Mouse (Mus musculus) cerebellum, adult 11-12 months (tissue): ENCODE measurements at regions not wholly inside any gene's neighbourhood (a gene's known extent, or its start where the extent isn't known, plus 50 kb on each side); places are given as distances from the start of the nearest gene placed in this dataset.

Experiments used
- DNase-seq: peaks from one replicate; pipeline ENCODE4 v3.0.0; 2022

DNA sequence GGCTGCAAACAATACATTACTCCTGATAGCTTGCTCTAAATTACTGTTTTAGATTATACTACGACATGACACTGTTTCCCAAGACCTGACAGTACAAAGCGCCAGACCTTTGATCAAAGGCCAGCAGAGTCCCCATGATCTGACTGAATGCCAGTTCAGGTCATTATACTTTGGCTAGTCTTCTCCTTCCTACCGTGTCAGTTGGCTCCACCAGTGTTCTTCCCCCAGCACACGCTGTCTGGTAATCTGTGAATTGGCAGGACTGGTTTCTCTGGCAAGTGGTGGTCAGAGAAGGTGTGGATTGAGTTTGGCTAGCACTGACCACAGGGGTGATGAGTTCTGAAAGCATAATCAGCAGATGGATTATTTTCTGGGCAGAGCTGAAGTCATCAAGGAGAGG is 93.1 kb upstream of the Barx2 start:
- peak; percentile 87 for DNase-seq

GRCm38 (mm10) chr9:32010953-32011770 is 97.9 kb upstream of the Barx2 start:
- DNase-seq: no peak

DNA sequence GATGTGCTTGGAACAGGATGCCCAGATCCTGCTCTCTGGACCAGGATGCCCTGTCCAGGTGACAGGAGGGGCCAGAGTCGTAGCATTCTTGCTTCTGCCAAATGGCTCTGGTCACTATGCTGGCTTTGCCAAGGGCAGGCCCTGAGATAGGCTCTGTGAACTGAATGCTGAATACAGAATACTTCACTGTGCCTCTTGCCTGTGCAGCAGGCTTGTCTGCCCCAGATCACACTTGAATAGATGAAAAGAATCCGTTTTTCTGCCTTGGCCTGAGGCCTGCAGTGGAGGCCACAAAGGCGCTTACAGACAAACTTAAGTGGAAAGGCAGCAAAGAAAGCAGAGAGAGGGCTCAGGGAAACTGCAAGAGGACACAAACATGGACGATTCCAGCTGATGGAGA is 99.7 kb upstream of the Arhgap32 start:
- DNase-seq: peak; percentile 30

DNA sequence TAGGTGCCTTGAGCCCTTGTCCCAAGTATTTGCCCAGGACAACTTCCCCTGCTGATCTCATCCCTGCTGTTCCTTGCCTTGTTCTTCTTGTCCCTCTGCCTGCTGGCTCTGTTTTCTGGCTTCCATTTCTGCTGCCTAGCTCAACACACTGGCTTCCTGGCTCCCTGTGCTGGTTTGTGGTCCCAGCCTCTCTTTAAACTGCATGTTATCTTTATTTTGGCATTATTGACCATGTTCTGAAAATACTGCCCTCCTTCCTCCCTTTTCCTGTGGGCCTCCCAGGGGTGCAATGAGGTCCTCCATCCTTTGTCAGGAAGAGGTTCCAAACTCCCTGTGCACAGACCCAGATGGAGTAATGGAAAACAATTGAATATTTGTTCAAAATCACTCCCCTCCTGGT is 97.9 kb upstream of the Arhgap32 start:
- no peak for DNase-seq

DNA sequence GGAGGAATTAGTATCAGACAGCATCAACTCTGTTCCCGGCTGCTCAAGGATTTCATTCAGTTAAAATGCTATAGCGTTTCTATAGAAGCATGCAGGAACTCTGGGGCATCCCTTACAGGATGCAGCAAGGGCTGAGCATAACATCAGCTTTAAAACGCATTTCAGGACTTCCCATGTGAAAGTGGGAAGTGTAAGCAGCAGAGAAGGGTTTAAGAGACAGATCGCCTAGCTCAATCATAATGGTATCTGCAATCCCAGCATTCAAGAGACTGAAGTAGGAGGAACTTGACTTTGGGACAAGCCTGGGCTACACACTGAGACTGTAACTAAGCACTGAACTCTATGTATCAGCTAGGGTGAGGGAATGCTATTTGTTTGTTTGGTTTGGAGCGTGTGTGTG is 96.2 kb upstream of the Arhgap32 start:
- DNase-seq: no peak

- DNase-seq: no peak
Observed at GRCm38 (mm10) chr9:32020942-32021731, 94.8 kb upstream of the Arhgap32 start.

DNA sequence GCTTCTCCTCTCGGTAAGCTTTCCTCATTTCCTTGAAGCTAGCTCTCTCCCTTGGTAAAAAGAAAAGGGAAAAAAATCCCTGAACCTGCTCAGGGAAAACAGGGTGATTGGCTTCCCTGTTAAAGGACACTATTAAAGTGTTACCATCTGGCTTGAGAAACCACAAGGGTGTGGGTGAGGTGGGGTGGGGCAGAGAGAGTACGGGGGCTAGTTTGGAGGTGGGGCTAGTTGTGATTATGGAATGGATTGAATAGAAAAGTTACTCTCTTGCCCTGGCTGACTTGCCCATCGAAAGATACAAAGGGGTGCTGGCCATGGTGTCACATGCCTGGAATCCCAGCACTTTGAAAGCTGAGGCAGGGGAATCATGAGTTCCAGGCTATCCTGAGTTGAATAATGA is 94.2 kb upstream of the Arhgap32 start:
- no peak for DNase-seq

DNA sequence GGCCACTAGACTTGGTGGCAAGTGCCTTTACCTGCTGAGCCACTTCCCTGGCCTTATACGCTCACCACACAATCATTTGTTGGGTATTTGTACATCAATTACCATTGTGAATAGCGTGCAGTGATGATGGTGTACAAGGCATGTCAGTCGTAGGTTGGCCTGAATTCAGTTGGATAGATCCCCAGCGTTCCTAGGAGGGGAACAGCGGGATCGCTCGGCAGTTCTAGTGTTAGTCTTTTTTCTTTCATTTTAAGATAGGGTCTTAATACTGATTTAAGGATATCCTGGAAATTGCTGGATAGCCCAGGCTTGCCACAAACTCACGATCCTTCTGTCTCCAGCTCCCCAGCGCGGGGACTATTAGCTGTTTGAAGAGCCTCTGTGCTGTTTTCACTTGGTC is 92.9 kb upstream of the Arhgap32 start:
- no peak for DNase-seq

GRCm38 (mm10) chr9:32024767-32025166 is 91.2 kb upstream of the Arhgap32 start:
- DNase-seq: no peak

DNA sequence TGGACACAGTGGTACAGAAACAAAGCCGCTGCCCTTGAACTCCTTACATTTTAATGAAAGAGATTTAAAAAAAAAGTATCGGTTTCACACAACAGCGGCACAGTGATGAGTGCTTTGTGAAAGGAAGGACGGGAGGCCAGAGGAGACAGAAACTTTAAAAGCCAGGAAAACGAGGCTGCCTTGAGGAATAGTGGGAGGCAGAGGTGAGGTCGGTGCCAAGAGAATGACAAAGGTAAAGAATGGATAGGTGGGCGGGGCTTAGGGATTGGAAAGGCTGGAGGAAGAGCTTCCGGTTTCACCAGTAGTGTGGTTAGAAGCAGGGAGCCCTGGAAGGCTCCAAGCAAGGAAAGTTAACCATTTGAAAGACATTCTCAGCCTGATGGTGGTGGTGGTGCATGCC is 88.0 kb upstream of the Arhgap32 start:
- DNase-seq: no peak

DNA sequence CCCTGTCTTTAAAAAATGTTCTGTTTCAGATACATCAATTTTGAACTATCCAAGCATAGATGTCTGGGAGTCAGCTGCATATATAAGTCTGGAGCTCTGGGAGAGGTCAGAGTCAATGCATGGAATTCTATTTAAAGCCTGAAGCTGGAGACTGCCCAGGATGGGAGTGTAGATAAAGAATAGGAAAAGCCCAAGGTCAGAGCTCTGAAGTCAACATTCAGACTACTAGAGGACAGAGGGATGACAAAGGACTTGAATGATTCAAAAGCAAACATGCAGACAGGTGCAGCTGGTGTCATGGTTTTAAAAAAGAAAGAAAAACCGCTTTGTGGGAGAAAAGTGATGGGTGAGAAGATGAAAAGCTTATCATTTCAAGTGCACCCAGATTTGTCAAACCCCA is 86.9 kb upstream of the Arhgap32 start:
- DNase-seq: no peak

DNA sequence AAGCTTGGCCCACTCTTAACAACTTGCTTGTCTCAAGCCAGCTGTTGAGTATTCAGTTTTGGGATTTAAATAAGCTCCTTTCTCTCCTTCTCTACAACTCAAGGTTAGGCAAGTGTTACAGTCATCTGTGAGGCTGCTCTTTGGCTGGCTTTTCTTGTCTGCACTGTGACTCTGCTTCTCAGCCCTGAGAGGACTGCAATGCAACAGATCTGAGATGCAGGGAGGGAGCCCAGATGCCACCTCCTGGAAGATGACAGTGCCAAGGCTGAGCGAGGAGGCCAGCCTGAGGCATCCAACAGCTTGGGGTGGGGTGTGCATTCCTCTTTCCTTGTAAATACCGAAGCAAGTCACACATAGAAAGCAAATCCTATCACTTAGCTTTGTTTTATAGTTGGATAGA is 86.2 kb upstream of the Arhgap32 start:
- DNase-seq: no peak

- no peak for DNase-seq
Observed at GRCm38 (mm10) chr9:32030203-32030602, 85.7 kb upstream of the Arhgap32 start.

GRCm38 (mm10) chr9:32031950-32032453 is 83.9 kb upstream of the Arhgap32 start:
- peak; percentile 52 for DNase-seq

DNA sequence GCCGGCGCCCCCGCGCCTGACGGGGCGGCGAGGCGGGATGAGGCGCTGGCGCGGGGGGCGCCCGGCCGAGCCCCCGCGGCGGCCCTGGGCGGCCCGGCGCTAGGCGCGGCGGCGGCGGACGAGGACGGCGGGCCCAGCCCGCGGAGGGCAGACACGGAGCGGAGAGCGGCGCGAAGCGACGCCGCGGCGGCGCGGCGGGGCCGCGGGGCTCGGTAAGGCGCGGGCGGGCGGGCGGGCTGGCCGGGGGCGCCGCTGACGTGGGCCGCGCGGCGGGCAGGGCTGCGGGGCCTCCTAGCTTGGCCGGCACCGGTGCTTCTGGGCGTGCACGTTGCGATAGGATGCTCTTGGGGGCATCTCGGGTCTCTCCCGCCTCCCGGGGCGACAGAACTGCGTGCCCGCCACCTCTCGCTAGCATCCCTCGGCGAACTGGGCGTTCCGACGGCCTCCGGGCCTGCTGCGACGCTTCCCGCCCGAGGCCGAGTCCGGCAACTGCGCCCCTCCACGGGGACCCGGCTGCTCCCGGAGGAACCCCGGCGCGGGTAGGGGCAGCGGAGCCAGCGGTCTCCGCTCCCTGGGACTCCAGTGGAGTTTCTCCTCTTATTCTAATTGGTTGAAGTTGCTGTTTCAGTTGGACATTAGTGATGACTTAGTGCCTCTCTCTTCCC is 83.3 kb upstream of the Arhgap32 start:
- DNase-seq: peak; percentile 14

- DNase-seq: no peak
Observed at GRCm38 (mm10) chr9:32033937-32034336, 82.0 kb upstream of the Arhgap32 start.

DNA sequence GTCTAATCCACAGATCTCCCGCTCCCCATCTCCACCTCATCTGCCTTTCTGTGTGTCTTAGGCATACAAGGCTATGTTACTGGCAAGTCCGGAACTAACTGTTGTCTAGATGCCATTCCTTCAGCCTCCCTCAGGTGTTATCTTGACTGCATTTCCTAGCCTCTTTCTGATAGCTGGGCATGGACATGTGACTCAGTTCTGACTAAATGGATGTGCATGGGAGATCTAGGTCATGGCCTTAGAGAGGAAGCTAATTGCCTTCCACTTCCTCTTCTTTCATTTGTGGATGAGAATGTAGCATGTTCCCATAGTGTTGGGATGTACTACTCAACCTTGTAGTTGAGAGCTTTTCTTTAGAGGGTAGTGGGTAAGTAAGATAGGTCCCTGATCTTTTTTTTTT is 75.9 kb upstream of the Arhgap32 start:
- DNase-seq: no peak

- no peak for DNase-seq
Observed at GRCm38 (mm10) chr9:32043344-32043743, 72.6 kb upstream of the Arhgap32 start.

DNA sequence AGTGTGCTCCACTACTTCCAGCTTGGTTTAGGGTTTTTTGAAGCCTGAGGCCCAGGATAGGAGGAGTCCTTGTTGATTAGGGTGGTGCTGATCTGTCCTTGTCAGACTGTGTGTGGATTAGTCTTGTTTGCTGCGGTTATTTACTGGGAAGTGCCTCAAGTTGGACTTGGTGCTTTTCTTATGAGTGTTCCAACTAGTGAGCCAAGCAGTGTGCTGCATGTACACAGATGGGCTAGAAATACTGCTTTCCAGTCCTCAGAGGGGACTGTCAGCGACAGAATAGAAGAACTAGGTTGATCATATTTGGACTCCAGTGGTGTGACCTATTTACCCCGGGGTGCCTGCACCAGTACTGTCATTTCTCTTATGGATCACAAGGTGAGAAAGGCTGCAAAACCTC is 69.1 kb upstream of the Arhgap32 start:
- no peak for DNase-seq

DNA sequence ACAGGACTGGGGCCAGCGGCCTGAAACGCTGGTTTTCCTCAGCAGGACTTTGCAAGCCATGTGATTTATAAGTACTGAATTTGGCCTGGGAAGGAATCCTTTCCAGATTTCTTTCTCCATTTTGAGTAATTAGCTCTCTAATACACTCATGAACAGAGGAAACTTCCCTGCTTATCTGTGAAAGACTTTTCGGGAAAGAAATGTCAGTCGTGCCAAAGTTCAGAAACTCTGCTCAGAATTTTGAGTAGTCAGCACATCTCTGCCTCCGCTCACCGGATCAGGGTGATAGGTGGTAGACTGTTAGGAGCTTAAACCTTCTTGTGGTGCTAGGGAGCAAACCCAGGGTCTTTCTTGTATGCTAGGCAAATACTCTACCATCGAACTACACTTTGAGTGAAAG is 67.0 kb upstream of the Arhgap32 start:
- no peak for DNase-seq

- DNase-seq: no peak
Observed at GRCm38 (mm10) chr9:32049546-32049945, 66.4 kb upstream of the Arhgap32 start.

DNA sequence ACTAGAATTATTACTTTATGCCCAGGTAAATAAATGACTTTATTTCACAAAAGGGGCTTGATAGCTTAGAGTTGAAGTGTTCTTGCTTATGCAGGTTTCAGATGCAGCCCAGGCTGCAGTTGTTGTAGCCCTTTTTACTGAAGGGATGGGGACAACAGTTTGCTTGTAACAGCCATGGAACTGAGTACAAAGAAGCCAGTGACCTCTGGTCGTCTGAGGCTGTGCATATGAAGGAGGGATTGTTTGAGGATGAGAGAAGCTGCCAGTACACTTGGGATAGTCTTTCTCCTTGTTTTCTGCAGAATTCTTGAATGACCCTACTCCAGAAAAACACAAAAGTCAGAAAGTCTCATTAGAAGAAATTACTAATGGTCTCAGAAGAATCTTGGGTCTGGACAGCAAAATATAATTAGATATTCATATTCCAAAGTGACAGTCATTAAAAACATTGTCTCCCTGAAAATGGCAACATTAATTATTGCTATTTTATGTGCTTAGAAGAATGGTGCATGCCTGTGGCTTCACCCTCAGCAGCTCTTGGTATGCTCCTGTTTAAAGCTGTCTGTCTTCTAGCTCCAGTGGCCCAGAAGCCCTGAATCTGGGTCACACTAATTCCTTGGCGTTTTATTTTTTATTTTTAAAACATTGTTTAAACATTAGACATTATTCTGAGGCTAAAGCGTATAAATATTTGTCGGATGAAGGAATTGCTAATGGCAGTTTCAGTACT is 61.9 kb upstream of the Arhgap32 start:
- DNase-seq: no peak
